Mouse (Mus musculus): ENCODE data around the gene Rcl1. TPM values are rescaled to one million over a fixed set of nuclear protein-coding genes. Genes with fewer than 3 reads are reported as not detected.

Rcl1 gene
- total and polyA plus RNA-seq, 3 experiments: 63.4 to 126 (median 109) TPM

- Histone ChIP-seq H3K4me1 (ENCODE audit: control insufficient read depth in 1 of 2, insufficient read depth in 2 of 2) (peaks cover 0 to 10% of the 10 kb centered on the region in 2 experiments; a peak in 3 of 4 replicates), H3K36me3 (replicated peaks in 1 of 2; ENCODE audit: control insufficient read depth in 1 of 2, insufficient read depth in 1 of 2, low read length in 1 of 2) (no peaks in the 10 kb centered on the region), H3K27me3 (replicated peaks) (no peaks in the 10 kb centered on the region), H3K27ac (ENCODE audit: insufficient read depth, low read depth) (no peak overlapping the region), H3K79me2 (replicated peaks; ENCODE audit: control insufficient read depth, extremely low read depth, insufficient read depth, poor library complexity, severe bottlenecking) (no peaks in the 10 kb centered on the region), H3K4me3 (replicated peaks in 1 of 3; ENCODE audit: low read depth in 2 of 3, low read length in 2 of 3, poor library complexity in 1 of 3) (no peak overlapping the region), H3K9ac (ENCODE audit: insufficient read depth, low read depth) (no peak overlapping the region), H3K4me2 (ENCODE audit: insufficient read depth, low read depth, poor library complexity, severe bottlenecking) (no peak overlapping the region), H3K9me3 (replicated peaks; ENCODE audit: low read length) (no peaks in the 10 kb centered on the region)
- dilution Hi-C loops (cut with MboI; ENCODE audit: extremely low pct_ligation_motif_present, extremely low pct_unique_long_range_greater_than_20kb, low sequenced_read_pairs) (no loop called here), in situ Hi-C loops (cut with MboI; ENCODE audit: low pct_ligation_motif_present, low pct_unique_long_range_greater_than_20kb, low sequenced_read_pairs) (loop anchor here (25.0 kb wide), 1 partner anchor 453 kb away; the partner anchor contains the start of gene Ric1)
- DNase-seq (ENCODE audit: extremely low read depth): no peak
- TF ChIP-seq CTCF (conservative IDR thresholded peaks at IDR 0.05 in 1 of 2, IDR thresholded peaks at IDR 0.05 in 1 of 2; ENCODE audit: low read depth in 2 of 2, low read length in 2 of 2) (peak in 1 of 2 experiments; percentile 51; a peak in 2 of 4 replicates), BHLHE40 (IDR thresholded peaks at IDR 0.05; ENCODE audit: low read depth, low read length) (no peak), RAD21 (IDR thresholded peaks at IDR 0.05; ENCODE audit: low read depth, low read length) (peak; percentile 38), SMC3 (IDR thresholded peaks at IDR 0.05; ENCODE audit: low read depth, low read length) (peak; percentile 22; the same call in 1 of the 2 replicates)
Observed at GRCm38 (mm10) chr19:29059688-29060087, 41.5 kb upstream of the Rcl1 start.

DNA sequence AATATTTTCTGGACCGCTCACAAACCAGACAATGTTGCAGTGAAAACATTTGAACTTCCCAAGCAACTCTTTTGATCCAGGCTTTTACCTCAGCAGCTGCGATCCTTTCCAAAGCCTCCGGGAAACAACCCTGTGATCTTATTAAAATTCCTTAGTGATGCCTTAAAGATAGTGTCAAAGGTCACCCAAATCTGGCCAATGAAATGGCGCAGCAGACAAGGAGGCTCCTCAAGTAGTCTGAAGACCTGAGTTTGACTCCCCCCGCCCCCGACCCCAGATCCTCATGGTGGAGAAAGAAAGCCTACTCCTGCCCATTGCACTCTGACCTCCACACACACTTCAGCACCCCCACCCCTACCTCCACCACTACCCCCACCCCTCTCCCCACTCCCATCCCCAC lies 40.9 kb upstream of the Rcl1 start:
- no peak overlapping the region for H3K4me2 ChIP-seq (ENCODE audit: insufficient read depth, low read depth, poor library complexity, severe bottlenecking)
- dilution Hi-C loops (cut with MboI; ENCODE audit: extremely low pct_ligation_motif_present, extremely low pct_unique_long_range_greater_than_20kb, low sequenced_read_pairs) (no loop called here), in situ Hi-C loops (cut with MboI; ENCODE audit: low pct_ligation_motif_present, low pct_unique_long_range_greater_than_20kb, low sequenced_read_pairs) (loop anchor here (25.0 kb wide), 1 partner anchor 452 kb away; the partner anchor contains the start of gene Ric1)
- H3K9me3 ChIP-seq (replicated peaks; ENCODE audit: low read length): no peaks in the 10 kb centered on the region
- no peaks in the 10 kb centered on the region for H3K36me3 ChIP-seq (replicated peaks in 1 of 2; ENCODE audit: control insufficient read depth in 1 of 2, insufficient read depth in 1 of 2, low read length in 1 of 2)
- DNase-seq (ENCODE audit: extremely low read depth): no peak
- H3K9ac ChIP-seq (ENCODE audit: insufficient read depth, low read depth): no peak overlapping the region
- no peak overlapping the region for H3K27ac ChIP-seq (ENCODE audit: insufficient read depth, low read depth)
- H3K4me3 ChIP-seq (replicated peaks in 1 of 3; ENCODE audit: low read depth in 2 of 3, low read length in 2 of 3, poor library complexity in 1 of 3): no peak overlapping the region
- peaks cover 0 to 10% of the 10 kb centered on the region in 2 experiments; a peak in 3 of 4 replicates for H3K4me1 ChIP-seq (ENCODE audit: control insufficient read depth in 1 of 2, insufficient read depth in 2 of 2)
- H3K79me2 ChIP-seq (replicated peaks; ENCODE audit: control insufficient read depth, extremely low read depth, insufficient read depth, poor library complexity, severe bottlenecking): no peaks in the 10 kb centered on the region
- TF ChIP-seq MAZ (IDR thresholded peaks at IDR 0.05; ENCODE audit: low read depth, low read length) (no peak), MAX (IDR thresholded peaks at IDR 0.05; ENCODE audit: low read length) (no peak), ELF1 (IDR thresholded peaks at IDR 0.05; ENCODE audit: low read depth, low read length) (no peak), CHD2 (IDR thresholded peaks at IDR 0.05; ENCODE audit: low read length) (no peak), HCFC1 (IDR thresholded peaks at IDR 0.05; ENCODE audit: low read depth, low read length) (no peak), ZKSCAN1 (IDR thresholded peaks at IDR 0.05; ENCODE audit: borderline replicate concordance, low read depth, low read length) (no peak)
- H3K27me3 ChIP-seq (replicated peaks): no peaks in the 10 kb centered on the region

- H3K27ac ChIP-seq (ENCODE audit: insufficient read depth, low read depth): no peak overlapping the region
- no peak overlapping the region for H3K4me2 ChIP-seq (ENCODE audit: insufficient read depth, low read depth, poor library complexity, severe bottlenecking)
- in situ Hi-C loops (cut with MboI; ENCODE audit: low pct_ligation_motif_present, low pct_unique_long_range_greater_than_20kb, low sequenced_read_pairs): loop anchor here (25.0 kb wide), 1 partner anchor 449 kb away; the partner anchor contains the start of gene Ric1
- no peak for DNase-seq (ENCODE audit: extremely low read depth)
- peaks cover 2 to 15% of the 10 kb centered on the region in 2 experiments; a peak in 3 of 4 replicates for H3K4me1 ChIP-seq (ENCODE audit: control insufficient read depth in 1 of 2, insufficient read depth in 2 of 2)
- no peaks in the 10 kb centered on the region for H3K27me3 ChIP-seq (replicated peaks)
- dilution Hi-C loops (cut with MboI; ENCODE audit: extremely low pct_ligation_motif_present, extremely low pct_unique_long_range_greater_than_20kb, low sequenced_read_pairs): no loop called here
- H3K4me3 ChIP-seq (replicated peaks in 1 of 3; ENCODE audit: low read depth in 2 of 3, low read length in 2 of 3, poor library complexity in 1 of 3): no peak overlapping the region
- no peaks in the 10 kb centered on the region for H3K79me2 ChIP-seq (replicated peaks; ENCODE audit: control insufficient read depth, extremely low read depth, insufficient read depth, poor library complexity, severe bottlenecking)
- no peak for TF ChIP-seq UBTF (IDR thresholded peaks at IDR 0.05; ENCODE audit: low read depth, low read length)
- TF ChIP-seq ELF1 (IDR thresholded peaks at IDR 0.05; ENCODE audit: low read depth, low read length): no peak
- no peak for TF ChIP-seq EP300 (IDR thresholded peaks at IDR 0.05; ENCODE audit: low read length)
- no peak for TF ChIP-seq MAZ (IDR thresholded peaks at IDR 0.05; ENCODE audit: low read depth, low read length)
- no peak for TF ChIP-seq TBP (conservative IDR thresholded peaks at IDR 0.05; ENCODE audit: low read depth, low read length)
- no peak for TF ChIP-seq IRF4 (IDR thresholded peaks at IDR 0.05; ENCODE audit: low read depth, low read length)
- TF ChIP-seq POLR2AphosphoS2 (IDR thresholded peaks at IDR 0.05; ENCODE audit: low read depth, low read length): no peak
- TF ChIP-seq SIN3A (IDR thresholded peaks at IDR 0.05; ENCODE audit: low read length): no peak
- no peak for TF ChIP-seq ZMIZ1 (IDR thresholded peaks at IDR 0.05; ENCODE audit: low read depth, low read length)
- no peak for TF ChIP-seq RAD21 (IDR thresholded peaks at IDR 0.05; ENCODE audit: low read depth, low read length)
- no peak for TF ChIP-seq ZKSCAN1 (IDR thresholded peaks at IDR 0.05; ENCODE audit: borderline replicate concordance, low read depth, low read length)
- no peak for TF ChIP-seq POLR2A (IDR thresholded peaks at IDR 0.05; ENCODE audit: low read depth, low read length)
- TF ChIP-seq HCFC1 (IDR thresholded peaks at IDR 0.05; ENCODE audit: low read depth, low read length): no peak
- no peak for TF ChIP-seq MAX (IDR thresholded peaks at IDR 0.05; ENCODE audit: low read length)
- no peak for TF ChIP-seq GABPA (IDR thresholded peaks at IDR 0.05; ENCODE audit: insufficient replicate concordance, low read depth, low read length)
- TF ChIP-seq CTCF (conservative IDR thresholded peaks at IDR 0.05 in 1 of 2, IDR thresholded peaks at IDR 0.05 in 1 of 2; ENCODE audit: low read depth in 2 of 2, low read length in 2 of 2): no peak
- TF ChIP-seq SMC3 (IDR thresholded peaks at IDR 0.05; ENCODE audit: low read depth, low read length): no peak
- no peak for TF ChIP-seq MYC (IDR thresholded peaks at IDR 0.05; ENCODE audit: low read depth, low read length)
- no peaks in the 10 kb centered on the region for H3K9me3 ChIP-seq (replicated peaks; ENCODE audit: low read length)
- H3K9ac ChIP-seq (ENCODE audit: insufficient read depth, low read depth): no peak overlapping the region
- no peaks in the 10 kb centered on the region for H3K36me3 ChIP-seq (replicated peaks in 1 of 2; ENCODE audit: control insufficient read depth in 1 of 2, insufficient read depth in 1 of 2, low read length in 1 of 2)
Observed at GRCm38 (mm10) chr19:29063009-29063408, 38.2 kb upstream of the Rcl1 start.

All from CH12.LX (cell line).